In the genomic region with DNA sequence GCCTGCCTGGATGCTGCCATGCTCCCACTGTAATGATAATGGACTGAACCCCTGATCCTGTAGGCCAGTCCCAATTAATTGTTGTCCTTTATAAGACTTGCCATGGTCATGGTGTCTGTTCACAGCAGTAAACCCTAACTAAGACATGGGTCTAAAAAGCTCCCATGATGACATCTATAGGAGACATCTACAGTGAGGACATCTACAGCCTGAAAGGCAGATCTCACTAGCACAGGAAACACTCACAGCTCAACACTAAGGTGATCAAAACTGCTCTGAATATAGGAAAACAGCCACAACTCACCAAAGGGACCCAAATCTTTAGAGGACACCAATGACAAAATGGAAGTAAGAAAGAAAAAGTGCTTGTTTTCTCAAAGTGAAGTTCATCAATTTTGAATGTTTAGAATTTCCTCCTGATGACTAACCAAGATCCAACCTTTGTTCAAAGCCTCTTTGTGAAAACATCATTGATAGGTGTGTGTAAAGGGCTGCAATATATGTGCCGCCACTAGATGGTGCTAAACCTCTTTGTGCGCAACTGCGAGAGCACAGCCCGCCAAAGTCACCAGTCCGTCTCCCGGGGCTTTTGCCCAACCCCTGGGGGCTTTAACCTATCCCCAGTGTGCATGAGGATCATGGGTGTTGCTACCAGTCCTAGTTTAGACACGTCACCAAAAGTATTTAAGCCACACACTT, we compare ENCODE assay signal across 8 mouse cellular contexts. TPM values are rescaled to one million over a fixed set of nuclear protein-coding genes. Genes with fewer than 3 reads are reported as not detected.
A peak's percentile ranks its signal among the peaks of the same experiment; 100 is the strongest.
DNase-seq lines count a peak whose midpoint lies in the region; ATAC-seq and TF ChIP-seq lines count a peak whose summit lies in the region.
"Not testable (repeated sequence)": the region's sequence is repeated elsewhere in the genome, so short reads cannot be mapped to it uniquely, and the experiment has no call there.

No protein-coding gene starts in this region.

- peak; percentile 30 for DNase-seq in MEL (ENCODE audit: low read depth, low spot score)
- peak; percentile 75 to 79 for DNase-seq in cerebellum, postnatal 10 days
- DNase-seq in frontal cortex, postnatal 36 days (ENCODE audit: low spot score in 2 of 2) = peak; percentile 51 to 76
- peak; percentile 75 to 80 for DNase-seq in layer of hippocampus, postnatal 10 days (ENCODE audit: low spot score in 2 of 2)
- DNase-seq in ovary, postnatal 14 days (ENCODE audit: low spot score) = peak; percentile 33
- DNase-seq in thymus, adult 2 months = peak; percentile 62

- not testable (repeated sequence) for H3K79me2 ChIP-seq in MEL (ENCODE audit: control insufficient read depth, insufficient read depth, low read length, poor library complexity)

- peak overlapping the region in 1 of 2 experiments; percentile 37; a peak in 2 of 4 replicates for H3K4me3 ChIP-seq in MEL (ENCODE audit: control insufficient read depth in 1 of 2, insufficient read depth in 1 of 2, low read depth in 2 of 2, low read length in 2 of 2)
- H3K4me3 ChIP-seq in hindbrain, embryonic 15.5 days = 0 out of 2 replicates have a peak overlapping the region, but pooled peaks have one; percentile 12
- H3K4me3 ChIP-seq in lung, embryonic 15.5 days = peak overlapping the region; percentile 33
- H3K4me3 ChIP-seq in thymus, adult 2 months (ENCODE audit: control insufficient read depth, insufficient read depth, low read length) = not testable (repeated sequence)

- H3K9me3 ChIP-seq in MEL (replicated peaks; ENCODE audit: insufficient read depth, low read length); hindbrain, embryonic 15.5 days; lung, embryonic 15.5 days: not testable (repeated sequence)

- TF ChIP-seq EP300 in MEL (IDR thresholded peaks at IDR 0.05; ENCODE audit: low read depth in 1 of 2, low read length in 2 of 2) = not testable (repeated sequence)

- peak overlapping the region; percentile 43 for H3K4me2 ChIP-seq in hindbrain, embryonic 15.5 days
- H3K4me2 ChIP-seq in lung, embryonic 15.5 days = peak overlapping the region; percentile 57

- not testable (repeated sequence) for ATAC-seq in hindbrain, embryonic 15.5 days (ENCODE audit: low FRiP score, low read depth); lung, embryonic 15.5 days (ENCODE audit: borderline replicate concordance, extremely low read depth, low FRiP score, low TSS enrichment)

- not testable (repeated sequence) for TF ChIP-seq POLR2A in MEL (IDR thresholded peaks at IDR 0.05; ENCODE audit: control insufficient read depth in 1 of 2, insufficient read depth in 1 of 2, low read depth in 1 of 2, low read length in 2 of 2, poor library complexity in 1 of 2); thymus, adult 2 months (IDR thresholded peaks at IDR 0.05; ENCODE audit: control insufficient read depth, extremely low read depth, insufficient read depth, low read length, poor library complexity)

- H3K4me1 ChIP-seq in MEL (ENCODE audit: control insufficient read depth in 1 of 2, insufficient read depth in 2 of 2, low read length in 2 of 2) = peaks cover 0 to 14% of the 10 kb centered on the region in 2 experiments; a peak in 2 of 4 replicates
- not testable (repeated sequence) for H3K4me1 ChIP-seq in hindbrain, embryonic 15.5 days (replicated peaks); lung, embryonic 15.5 days
- peaks cover 12% of the 10 kb centered on the region for H3K4me1 ChIP-seq in thymus, adult 2 months (replicated peaks; ENCODE audit: control insufficient read depth, insufficient read depth, low read length)

- TF ChIP-seq CTCF in MEL (IDR thresholded peaks at IDR 0.05 in 2 of 3, conservative IDR thresholded peaks at IDR 0.05 in 1 of 3; ENCODE audit: control insufficient read depth in 1 of 3, insufficient read depth in 1 of 3, low read depth in 2 of 3, low read length in 3 of 3, poor library complexity in 1 of 3, severe bottlenecking in 1 of 3) = peak in 2 of 3 experiments; percentile 24 to 25; a peak in 3 of 6 replicates
- TF ChIP-seq CTCF in thymus, adult 2 months (IDR thresholded peaks at IDR 0.05; ENCODE audit: borderline replicate concordance, control insufficient read depth, extremely low read depth, insufficient read depth, low read length, poor library complexity) = not testable (repeated sequence)

- not testable (repeated sequence) for H3K27ac ChIP-seq in MEL (ENCODE audit: control insufficient read depth, low read depth, low read length); hindbrain, embryonic 15.5 days (replicated peaks); lung, embryonic 15.5 days; thymus, adult 2 months (ENCODE audit: control insufficient read depth, insufficient read depth, low read length)

- H3K9ac ChIP-seq in MEL (ENCODE audit: control insufficient read depth, low read depth, low read length, poor library complexity, severe bottlenecking); hindbrain, embryonic 15.5 days; lung, embryonic 15.5 days: not testable (repeated sequence)

- peak; percentile 15 for TF ChIP-seq RAD21 in MEL (IDR thresholded peaks at IDR 0.05; ENCODE audit: low read depth, low read length)

- not testable (repeated sequence) for H3K27me3 ChIP-seq in MEL (ENCODE audit: control insufficient read depth in 1 of 2, insufficient read depth in 2 of 2, low read length in 2 of 2); hindbrain, embryonic 15.5 days; lung, embryonic 15.5 days; thymus, adult 2 months (ENCODE audit: control insufficient read depth, insufficient read depth, low read length)

- WGBS in hindbrain, embryonic 15.5 days = 0% methylated on average over 7 of the region's 7 CpGs
- 0% methylated on average over 7 of the region's 7 CpGs for WGBS in lung, embryonic 15.5 days
- WGBS in thymus, adult 2 months = 4% methylated on average over 7 of the region's 7 CpGs

- H3K36me3 ChIP-seq in MEL (ENCODE audit: control insufficient read depth in 1 of 2, insufficient read depth in 2 of 2, low read length in 2 of 2); hindbrain, embryonic 15.5 days; lung, embryonic 15.5 days; thymus, adult 2 months (ENCODE audit: control insufficient read depth, insufficient read depth, low read length): not testable (repeated sequence)

RNA-seq across cellular contexts. Expression of gene Ulbp1, which starts 3.6 kb away (rescaled TPM):
- 3.6 and 4.8 TPM in 2 replicates for total RNA-seq in MEL (2012; rRNA removed)
- polyA plus RNA-seq in MEL (2012; ENCODE audit: insufficient read depth in 1 of 2, insufficient read length in 2 of 2, low read depth in 1 of 2, low replicate concordance in 2 of 2, missing spikeins in 1 of 2) = 1 to 10 TPM in 1 of 2 experiments, not detected in 1; 5.3 TPM
- polyA plus RNA-seq in hindbrain, embryonic 15.5 days (2015; fragmentation: Nextera tagmentation; extraction: Ambion mirVana) = 0.41 and 0.49 TPM in 2 replicates
- total RNA-seq in layer of hippocampus, postnatal 10 days (2021) = 1 to 10 TPM in 1 of 2 experiments, under 1 TPM in 1; 0.78 to 3.2 TPM
- polyA plus RNA-seq in lung, embryonic 15.5 days (2015; fragmentation: Nextera tagmentation; extraction: Ambion mirVana) = 9.4 and 10.9 TPM in 2 replicates
- polyA plus RNA-seq in thymus, adult 2 months (2012; rRNA removed) = 8.4 and 9.5 TPM in 2 replicates
